Mouse (Mus musculus): ENCODE results near the gene Msto1.

The Msto1 gene

DNA sequence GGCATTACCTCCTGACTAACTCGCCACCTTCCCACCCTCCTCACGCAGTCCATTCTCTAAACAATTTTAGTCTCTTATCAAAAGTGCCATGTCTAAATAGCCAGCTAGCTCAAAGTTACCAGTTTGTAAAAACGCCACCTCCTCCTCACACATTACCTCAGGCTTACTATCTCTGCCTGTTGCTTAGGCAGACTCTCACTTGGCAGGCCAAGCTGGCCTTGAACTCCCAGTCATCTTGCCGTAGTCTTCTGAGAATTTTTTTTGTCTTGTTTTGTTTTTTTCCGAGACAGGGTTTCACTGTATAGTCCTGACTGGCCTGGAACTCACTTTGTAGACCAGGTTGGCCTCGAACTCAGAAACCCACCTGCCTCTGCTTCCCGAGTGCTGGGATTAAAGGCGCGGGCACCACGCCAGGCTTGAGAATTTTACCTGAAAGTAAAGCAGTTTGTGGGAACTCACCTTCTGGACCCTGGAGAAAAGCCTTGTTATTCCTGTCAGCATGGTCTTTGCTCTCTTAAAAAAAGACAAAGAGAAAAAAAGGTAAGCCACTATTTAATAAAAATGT lies 28.6 kb upstream of the Msto1 start:
- no peak for TF ChIP-seq POU5F1 (IDR thresholded peaks at IDR 0.05; ENCODE audit: borderline replicate concordance, low read length)
- no peak for TF ChIP-seq CTCF (conservative IDR thresholded peaks at IDR 0.05; ENCODE audit: low read length)
- no peak for TF ChIP-seq NANOG (IDR thresholded peaks at IDR 0.05; ENCODE audit: borderline replicate concordance, low read length)

DNA sequence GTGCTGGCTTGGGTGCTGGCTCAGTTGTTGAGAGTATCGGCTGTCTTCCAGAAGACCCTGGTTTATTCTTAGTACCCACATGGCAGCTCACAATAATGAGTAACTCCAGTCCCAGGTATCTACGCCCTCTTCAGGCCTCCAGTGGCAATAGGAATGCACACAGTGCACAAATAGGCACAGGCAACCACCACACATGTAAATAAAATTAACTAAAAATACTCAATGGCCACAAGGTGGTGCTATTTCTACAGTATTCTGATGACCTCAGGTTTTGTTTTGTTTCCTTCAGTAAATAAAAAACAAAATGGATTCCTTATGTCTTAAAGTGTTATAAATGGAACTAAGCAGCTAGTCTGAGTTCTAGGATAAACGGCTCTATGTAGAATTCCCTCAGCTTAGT lies 25.9 kb upstream of the Msto1 start:
- 0 out of 2 replicates have a peak, but pooled peaks cover 7% of the 10 kb centered on the region for H3K4me1 ChIP-seq (replicated peaks; ENCODE audit: low read depth, low read length)
- H3K9me3 ChIP-seq (ENCODE audit: low read length): no peaks in the 10 kb centered on the region
- peaks cover 87% of the 10 kb centered on the region for H3K36me3 ChIP-seq (ENCODE audit: insufficient read depth, low read length)
- no peaks in the 10 kb centered on the region for H3K27me3 ChIP-seq (ENCODE audit: insufficient read depth, low read length)
- no peak overlapping the region for H3K4me3 ChIP-seq (replicated peaks; ENCODE audit: low read length)
- TF ChIP-seq CTCF (conservative IDR thresholded peaks at IDR 0.05; ENCODE audit: low read length) (peak; percentile 51), POU5F1 (IDR thresholded peaks at IDR 0.05; ENCODE audit: borderline replicate concordance, low read length) (no peak)

More for the DNA sequence above, 28.6 kb upstream of the Msto1 start:
- peaks cover 15% of the 10 kb centered on the region; the same call in 1 of the 2 replicates for H3K4me1 ChIP-seq (replicated peaks; ENCODE audit: low read depth, low read length)
- no peaks in the 10 kb centered on the region for H3K9me3 ChIP-seq (ENCODE audit: low read length)
- no peaks in the 10 kb centered on the region for H3K27me3 ChIP-seq (ENCODE audit: insufficient read depth, low read length)
- H3K36me3 ChIP-seq (ENCODE audit: insufficient read depth, low read length): peaks cover 60% of the 10 kb centered on the region
- no peak overlapping the region for H3K4me3 ChIP-seq (replicated peaks; ENCODE audit: low read length)

DNA sequence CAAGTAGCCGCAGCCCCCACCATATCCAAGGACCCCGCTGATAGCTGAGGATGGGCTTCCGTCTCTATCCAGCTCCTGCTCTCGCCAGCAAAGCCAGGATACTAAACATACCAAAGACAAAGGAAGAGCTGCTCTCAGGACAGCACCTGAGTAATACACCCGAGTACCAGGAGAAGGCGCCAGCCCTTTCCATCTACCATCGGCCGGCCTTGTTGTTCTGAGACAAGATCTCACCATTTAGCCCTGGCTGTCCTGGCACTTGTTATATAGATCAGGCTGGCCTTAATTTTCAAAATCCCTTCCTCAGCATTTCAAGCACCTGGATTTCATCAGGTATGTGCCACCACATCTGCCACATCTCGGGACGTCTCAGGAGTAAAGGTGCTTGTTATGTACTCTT lies 25.3 kb upstream of the Msto1 start:
- Histone ChIP-seq H3K4me1 (replicated peaks; ENCODE audit: low read depth, low read length) (0 out of 2 replicates have a peak, but pooled peaks cover 7% of the 10 kb centered on the region), H3K9me3 (ENCODE audit: low read length) (no peaks in the 10 kb centered on the region), H3K4me3 (replicated peaks; ENCODE audit: low read length) (no peak overlapping the region), H3K36me3 (ENCODE audit: insufficient read depth, low read length) (peaks cover 93% of the 10 kb centered on the region), H3K27me3 (ENCODE audit: insufficient read depth, low read length) (no peaks in the 10 kb centered on the region)
- TF ChIP-seq POU5F1 (IDR thresholded peaks at IDR 0.05; ENCODE audit: borderline replicate concordance, low read length) (no peak), CTCF (conservative IDR thresholded peaks at IDR 0.05; ENCODE audit: low read length) (peak; percentile 18; the same call in 1 of the 2 replicates), NANOG (IDR thresholded peaks at IDR 0.05; ENCODE audit: borderline replicate concordance, low read length) (no peak)

DNA sequence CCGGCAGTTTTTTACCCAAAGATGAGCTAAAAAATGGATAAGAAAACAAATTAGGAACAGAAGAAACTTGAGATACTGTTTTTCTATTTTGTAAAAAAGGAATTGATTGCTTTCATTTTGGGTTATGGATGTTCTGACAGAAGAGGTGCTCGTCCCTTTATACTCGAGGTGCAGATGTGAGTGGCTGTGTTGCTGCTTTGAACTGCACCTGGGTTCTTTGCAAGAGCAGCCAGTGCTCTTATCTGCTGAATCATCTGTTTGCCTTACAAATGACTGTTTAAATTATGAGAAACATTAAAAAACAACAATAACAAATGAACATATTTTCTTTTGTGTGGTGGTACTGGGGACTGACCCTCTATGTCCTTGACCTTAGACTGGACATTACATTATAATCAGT lies 15.7 kb upstream of the Msto1 start:
- TF ChIP-seq CTCF (conservative IDR thresholded peaks at IDR 0.05; ENCODE audit: low read length): no peak
- TF ChIP-seq POU5F1 (IDR thresholded peaks at IDR 0.05; ENCODE audit: borderline replicate concordance, low read length): no peak
- no peak for TF ChIP-seq NANOG (IDR thresholded peaks at IDR 0.05; ENCODE audit: borderline replicate concordance, low read length)
- Histone ChIP-seq H3K27me3 (ENCODE audit: insufficient read depth, low read length) (no peaks in the 10 kb centered on the region), H3K9me3 (ENCODE audit: low read length) (no peaks in the 10 kb centered on the region), H3K36me3 (ENCODE audit: insufficient read depth, low read length) (peaks cover 98% of the 10 kb centered on the region), H3K4me1 (replicated peaks; ENCODE audit: low read depth, low read length) (peaks cover 4% of the 10 kb centered on the region), H3K4me3 (replicated peaks; ENCODE audit: low read length) (no peak overlapping the region)

DNA sequence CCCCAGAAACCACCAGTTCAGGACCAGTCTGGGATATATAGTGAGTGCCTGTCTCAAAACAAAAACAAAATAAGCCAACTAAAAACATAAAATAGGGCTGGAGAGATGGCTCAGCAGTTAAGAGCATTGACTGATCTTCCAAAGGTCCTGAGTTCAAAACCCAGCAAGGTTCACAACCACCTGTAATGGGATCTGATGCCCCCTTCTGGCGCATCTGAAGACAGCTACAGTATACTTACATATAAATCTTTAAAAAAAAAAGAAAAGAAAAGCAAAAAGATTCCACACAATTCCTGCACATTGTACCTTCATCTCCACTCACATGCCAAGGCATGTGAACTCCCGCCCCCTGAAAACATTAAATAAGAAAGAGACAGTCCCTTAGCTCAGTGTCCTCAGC lies 11.9 kb upstream of the Msto1 start:
- Histone ChIP-seq H3K4me1 (replicated peaks; ENCODE audit: low read depth, low read length) (peaks cover 4% of the 10 kb centered on the region), H3K27me3 (ENCODE audit: insufficient read depth, low read length) (no peaks in the 10 kb centered on the region), H3K4me3 (replicated peaks; ENCODE audit: low read length) (no peak overlapping the region), H3K9me3 (ENCODE audit: low read length) (peaks cover 17% of the 10 kb centered on the region), H3K36me3 (ENCODE audit: insufficient read depth, low read length) (peaks cover 100% of the 10 kb centered on the region)
- TF ChIP-seq CTCF (conservative IDR thresholded peaks at IDR 0.05; ENCODE audit: low read length) (peak; percentile 15; the same call in 1 of the 2 replicates), POU5F1 (IDR thresholded peaks at IDR 0.05; ENCODE audit: borderline replicate concordance, low read length) (no peak), NANOG (IDR thresholded peaks at IDR 0.05; ENCODE audit: borderline replicate concordance, low read length) (no peak)

DNA sequence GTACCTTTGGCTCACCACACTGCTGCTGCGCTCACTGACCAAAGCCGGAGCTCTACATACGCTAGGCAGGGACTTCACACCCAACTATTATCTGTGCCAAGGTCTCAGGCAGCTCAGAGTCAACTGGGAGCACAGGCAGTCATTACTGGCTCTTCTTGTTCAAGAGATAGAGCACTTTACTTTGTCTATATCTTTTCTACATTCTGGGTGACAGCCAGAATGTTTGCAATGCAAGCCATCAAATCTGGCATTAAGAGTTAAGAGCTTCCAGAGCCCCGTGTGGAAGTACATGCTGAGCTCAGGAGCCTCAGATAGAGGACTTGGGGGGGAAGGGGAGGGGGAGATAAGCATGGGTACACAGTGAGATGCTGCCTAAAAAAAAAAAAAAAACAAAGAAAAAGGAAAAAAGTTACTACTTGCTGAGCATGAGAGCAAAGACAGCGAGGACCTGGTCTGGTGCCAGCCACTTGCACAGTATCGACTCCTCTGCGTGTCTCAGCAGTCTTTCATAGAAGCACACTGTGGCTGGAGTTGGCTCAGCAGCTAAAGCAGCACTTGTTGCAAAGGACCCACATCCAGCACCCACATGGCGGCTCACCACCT lies 10.3 kb upstream of the Msto1 start:
- Histone ChIP-seq H3K9me3 (ENCODE audit: low read length) (peaks cover 20% of the 10 kb centered on the region), H3K4me3 (replicated peaks; ENCODE audit: low read length) (no peak overlapping the region), H3K36me3 (ENCODE audit: insufficient read depth, low read length) (peaks cover 90% of the 10 kb centered on the region), H3K27me3 (ENCODE audit: insufficient read depth, low read length) (no peaks in the 10 kb centered on the region), H3K4me1 (replicated peaks; ENCODE audit: low read depth, low read length) (peaks cover 4% of the 10 kb centered on the region)
- TF ChIP-seq POU5F1 (IDR thresholded peaks at IDR 0.05; ENCODE audit: borderline replicate concordance, low read length) (no peak), CTCF (conservative IDR thresholded peaks at IDR 0.05; ENCODE audit: low read length) (no peak), NANOG (IDR thresholded peaks at IDR 0.05; ENCODE audit: borderline replicate concordance, low read length) (no peak)

DNA sequence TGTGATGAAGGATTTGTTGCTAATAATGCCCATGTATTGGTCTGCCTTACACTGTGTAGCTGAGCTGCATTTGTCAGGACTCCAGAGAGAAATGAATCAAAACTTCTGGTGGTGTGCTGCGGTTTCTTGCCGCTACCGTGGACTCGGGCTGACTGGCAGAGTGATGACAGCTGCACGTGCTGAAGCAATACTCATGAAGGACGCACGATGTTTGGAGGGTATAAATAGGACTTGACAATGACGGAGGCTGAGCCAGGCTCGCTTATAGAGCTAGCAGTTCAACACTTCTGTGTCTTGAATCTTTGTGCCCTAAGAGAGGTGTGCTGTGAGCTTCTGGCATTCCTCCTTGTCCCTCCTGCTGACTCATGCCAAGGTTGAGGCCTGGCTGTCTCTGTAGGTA lies 7.6 kb upstream of the Msto1 start:
- Histone ChIP-seq H3K9me3 (ENCODE audit: low read length) (peaks cover 20% of the 10 kb centered on the region), H3K27me3 (ENCODE audit: insufficient read depth, low read length) (no peaks in the 10 kb centered on the region), H3K4me1 (replicated peaks; ENCODE audit: low read depth, low read length) (peaks cover 7% of the 10 kb centered on the region), H3K4me3 (replicated peaks; ENCODE audit: low read length) (no peak overlapping the region), H3K36me3 (ENCODE audit: insufficient read depth, low read length) (peaks cover 69% of the 10 kb centered on the region)
- no peak for TF ChIP-seq NANOG (IDR thresholded peaks at IDR 0.05; ENCODE audit: borderline replicate concordance, low read length)
- no peak for TF ChIP-seq POU5F1 (IDR thresholded peaks at IDR 0.05; ENCODE audit: borderline replicate concordance, low read length)
- no peak for TF ChIP-seq CTCF (conservative IDR thresholded peaks at IDR 0.05; ENCODE audit: low read length)

DNA sequence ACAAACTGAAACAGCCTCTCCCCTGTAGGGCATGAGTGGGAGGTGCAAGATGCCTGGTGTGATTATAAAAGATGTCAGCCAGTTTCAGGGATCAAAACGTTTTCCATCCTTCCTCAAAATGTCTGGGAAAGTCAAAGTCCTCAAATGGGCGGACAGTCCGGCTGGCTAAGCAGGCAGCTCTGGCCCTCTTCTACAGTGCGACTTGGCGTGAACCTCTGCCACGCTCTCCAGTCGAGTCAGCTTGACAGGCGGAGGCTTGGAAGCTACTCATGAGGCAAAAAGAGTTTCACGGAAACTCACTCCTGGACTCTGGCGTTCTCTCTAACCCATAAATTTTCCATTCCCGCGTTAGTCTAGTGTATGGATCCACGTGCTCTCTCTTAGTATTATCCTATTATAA lies 5.2 kb upstream of the Msto1 start:
- no peak for TF ChIP-seq CTCF (conservative IDR thresholded peaks at IDR 0.05; ENCODE audit: low read length)
- TF ChIP-seq NANOG (IDR thresholded peaks at IDR 0.05; ENCODE audit: borderline replicate concordance, low read length): no peak
- no peak for TF ChIP-seq POU5F1 (IDR thresholded peaks at IDR 0.05; ENCODE audit: borderline replicate concordance, low read length)
- Histone ChIP-seq H3K27me3 (ENCODE audit: insufficient read depth, low read length) (no peaks in the 10 kb centered on the region), H3K36me3 (ENCODE audit: insufficient read depth, low read length) (peaks cover 53% of the 10 kb centered on the region), H3K4me1 (replicated peaks; ENCODE audit: low read depth, low read length) (peaks cover 10% of the 10 kb centered on the region), H3K9me3 (ENCODE audit: low read length) (peaks cover 20% of the 10 kb centered on the region), H3K4me3 (replicated peaks; ENCODE audit: low read length) (no peak overlapping the region)

Data from E14TG2a.4 (cell line).